Mouse (Mus musculus): ENCODE measurements at regions not wholly inside any gene's neighbourhood (a gene's known extent, or its start where the extent isn't known, plus 50 kb on each side); places are given as distances from the start of the nearest gene placed in this dataset.

- ATAC-seq (ENCODE audit: insufficient read depth, low read depth) (no peak), DNase-seq (ENCODE audit: low spot score) (no peak)
- no peak for TF ChIP-seq CTCF (IDR thresholded peaks at IDR 0.05; ENCODE audit: low read depth)
- TF ChIP-seq EP300 (IDR thresholded peaks at IDR 0.05; ENCODE audit: low read depth), result no peak
- H3K4me3 ChIP-seq (ENCODE audit: low read depth, low read length), result no peak overlapping the region
- H3K27me3 ChIP-seq (ENCODE audit: control insufficient read depth, insufficient read depth, low read length), result no peaks in the 10 kb centered on the region
- WGBS, result 72% methylated on average over 11 of the region's 11 CpGs
- H3K27ac ChIP-seq (ENCODE audit: low read depth), result no peak overlapping the region
- no peaks in the 10 kb centered on the region for H3K9me3 ChIP-seq (replicated peaks; ENCODE audit: control insufficient read depth, low read length)
- no peak overlapping the region for H3K9ac ChIP-seq (replicated peaks; ENCODE audit: low read depth, low read length)
- no peaks in the 10 kb centered on the region for H3K4me1 ChIP-seq (ENCODE audit: control insufficient read depth, insufficient read depth)
- no peak overlapping the region for H3K4me2 ChIP-seq (ENCODE audit: low read depth, low read length)
- no peaks in the 10 kb centered on the region for H3K36me3 ChIP-seq (replicated peaks; ENCODE audit: control insufficient read depth, insufficient read depth, low read length)
Measured at GRCm38 (mm10) chr7:66547694-66548093, 120.4 kb upstream of the Aldh1a3 start.

GRCm38 (mm10) chr7:66545184-66545583 lies 117.9 kb upstream of the Aldh1a3 start:
- ATAC-seq (ENCODE audit: insufficient read depth, low read depth) (no peak), DNase-seq (ENCODE audit: low spot score) (no peak)
- Histone ChIP-seq H3K4me2 (ENCODE audit: low read depth, low read length) (no peak overlapping the region), H3K9ac (replicated peaks; ENCODE audit: low read depth, low read length) (no peak overlapping the region), H3K36me3 (replicated peaks; ENCODE audit: control insufficient read depth, insufficient read depth, low read length) (no peaks in the 10 kb centered on the region), H3K4me3 (ENCODE audit: low read depth, low read length) (no peak overlapping the region), H3K4me1 (ENCODE audit: control insufficient read depth, insufficient read depth) (no peaks in the 10 kb centered on the region), H3K27me3 (ENCODE audit: control insufficient read depth, insufficient read depth, low read length) (no peaks in the 10 kb centered on the region), H3K9me3 (replicated peaks; ENCODE audit: control insufficient read depth, low read length) (no peaks in the 10 kb centered on the region), H3K27ac (ENCODE audit: low read depth) (no peak overlapping the region)
- no peak for TF ChIP-seq CTCF (IDR thresholded peaks at IDR 0.05; ENCODE audit: low read depth)
- TF ChIP-seq EP300 (IDR thresholded peaks at IDR 0.05; ENCODE audit: low read depth), result no peak
- 75% methylated on average over 9 of the region's 9 CpGs for WGBS

GRCm38 (mm10) chr7:66544352-66545053 lies 117.2 kb upstream of the Aldh1a3 start:
- no peaks in the 10 kb centered on the region for H3K27me3 ChIP-seq (ENCODE audit: control insufficient read depth, insufficient read depth, low read length)
- no peak for DNase-seq (ENCODE audit: low spot score)
- no peak overlapping the region for H3K4me2 ChIP-seq (ENCODE audit: low read depth, low read length)
- no peak overlapping the region for H3K9ac ChIP-seq (replicated peaks; ENCODE audit: low read depth, low read length)
- H3K4me3 ChIP-seq (ENCODE audit: low read depth, low read length), result no peak overlapping the region
- H3K36me3 ChIP-seq (replicated peaks; ENCODE audit: control insufficient read depth, insufficient read depth, low read length), result no peaks in the 10 kb centered on the region
- ATAC-seq (ENCODE audit: insufficient read depth, low read depth), result no peak
- 78% methylated on average over 11 of the region's 11 CpGs for WGBS
- no peak overlapping the region for H3K27ac ChIP-seq (ENCODE audit: low read depth)
- H3K4me1 ChIP-seq (ENCODE audit: control insufficient read depth, insufficient read depth), result no peaks in the 10 kb centered on the region
- H3K9me3 ChIP-seq (replicated peaks; ENCODE audit: control insufficient read depth, low read length), result no peaks in the 10 kb centered on the region
- no peak for TF ChIP-seq CTCF (IDR thresholded peaks at IDR 0.05; ENCODE audit: low read depth)
- no peak for TF ChIP-seq EP300 (IDR thresholded peaks at IDR 0.05; ENCODE audit: low read depth)

GRCm38 (mm10) chr7:66532596-66532995 lies 105.3 kb upstream of the Aldh1a3 start:
- WGBS, result 76% methylated on average over 6 of the region's 6 CpGs
- no peak overlapping the region for H3K4me2 ChIP-seq (ENCODE audit: low read depth, low read length)
- TF ChIP-seq CTCF (IDR thresholded peaks at IDR 0.05; ENCODE audit: low read depth), result no peak
- TF ChIP-seq EP300 (IDR thresholded peaks at IDR 0.05; ENCODE audit: low read depth), result no peak
- H3K36me3 ChIP-seq (replicated peaks; ENCODE audit: control insufficient read depth, insufficient read depth, low read length), result no peaks in the 10 kb centered on the region
- H3K9ac ChIP-seq (replicated peaks; ENCODE audit: low read depth, low read length), result no peak overlapping the region
- H3K27me3 ChIP-seq (ENCODE audit: control insufficient read depth, insufficient read depth, low read length), result no peaks in the 10 kb centered on the region
- no peak for DNase-seq (ENCODE audit: low spot score)
- H3K4me1 ChIP-seq (ENCODE audit: control insufficient read depth, insufficient read depth), result no peaks in the 10 kb centered on the region
- ATAC-seq (ENCODE audit: insufficient read depth, low read depth), result no peak
- no peak overlapping the region for H3K4me3 ChIP-seq (ENCODE audit: low read depth, low read length)
- H3K27ac ChIP-seq (ENCODE audit: low read depth), result no peak overlapping the region
- H3K9me3 ChIP-seq (replicated peaks; ENCODE audit: control insufficient read depth, low read length), result no peaks in the 10 kb centered on the region

- Histone ChIP-seq H3K4me2 (ENCODE audit: low read depth, low read length) (no peak overlapping the region), H3K27ac (ENCODE audit: low read depth) (no peak overlapping the region), H3K4me1 (ENCODE audit: control insufficient read depth, insufficient read depth) (no peaks in the 10 kb centered on the region), H3K27me3 (ENCODE audit: control insufficient read depth, insufficient read depth, low read length) (no peaks in the 10 kb centered on the region), H3K36me3 (replicated peaks; ENCODE audit: control insufficient read depth, insufficient read depth, low read length) (no peaks in the 10 kb centered on the region), H3K4me3 (ENCODE audit: low read depth, low read length) (no peak overlapping the region), H3K9me3 (replicated peaks; ENCODE audit: control insufficient read depth, low read length) (no peaks in the 10 kb centered on the region), H3K9ac (replicated peaks; ENCODE audit: low read depth, low read length) (no peak overlapping the region)
- DNase-seq (ENCODE audit: low spot score) (no peak), ATAC-seq (ENCODE audit: insufficient read depth, low read depth) (no peak)
- WGBS, result 75% methylated on average over 8 of the region's 8 CpGs
- TF ChIP-seq CTCF (IDR thresholded peaks at IDR 0.05; ENCODE audit: low read depth), result no peak
- TF ChIP-seq EP300 (IDR thresholded peaks at IDR 0.05; ENCODE audit: low read depth), result no peak
Measured at GRCm38 (mm10) chr7:66532048-66532447, 104.7 kb upstream of the Aldh1a3 start.

GRCm38 (mm10) chr7:66531111-66531510 lies 103.8 kb upstream of the Aldh1a3 start:
- Histone ChIP-seq H3K27ac (ENCODE audit: low read depth) (no peak overlapping the region), H3K27me3 (ENCODE audit: control insufficient read depth, insufficient read depth, low read length) (no peaks in the 10 kb centered on the region), H3K4me1 (ENCODE audit: control insufficient read depth, insufficient read depth) (no peaks in the 10 kb centered on the region), H3K36me3 (replicated peaks; ENCODE audit: control insufficient read depth, insufficient read depth, low read length) (no peaks in the 10 kb centered on the region), H3K4me2 (ENCODE audit: low read depth, low read length) (no peak overlapping the region), H3K9me3 (replicated peaks; ENCODE audit: control insufficient read depth, low read length) (no peaks in the 10 kb centered on the region), H3K4me3 (ENCODE audit: low read depth, low read length) (no peak overlapping the region), H3K9ac (replicated peaks; ENCODE audit: low read depth, low read length) (no peak overlapping the region)
- ATAC-seq (ENCODE audit: insufficient read depth, low read depth) (no peak), DNase-seq (ENCODE audit: low spot score) (no peak)
- WGBS, result 59% methylated on average over 7 of the region's 7 CpGs
- TF ChIP-seq CTCF (IDR thresholded peaks at IDR 0.05; ENCODE audit: low read depth) (no peak), EP300 (IDR thresholded peaks at IDR 0.05; ENCODE audit: low read depth) (no peak)

Data from heart, postnatal 0 days (tissue).